Mouse (Mus musculus) urinary bladder, postnatal 10 days (tissue): ENCODE data around the gene Hebp1.
A peak's percentile ranks its signal among the peaks of the same experiment; 100 is the strongest.

Experiments
- DNase-seq: peaks from one replicate; pipeline ENCODE4 v3.0.0; 2022; ENCODE audit warnings: low spot score

Hebp1 gene

DNA sequence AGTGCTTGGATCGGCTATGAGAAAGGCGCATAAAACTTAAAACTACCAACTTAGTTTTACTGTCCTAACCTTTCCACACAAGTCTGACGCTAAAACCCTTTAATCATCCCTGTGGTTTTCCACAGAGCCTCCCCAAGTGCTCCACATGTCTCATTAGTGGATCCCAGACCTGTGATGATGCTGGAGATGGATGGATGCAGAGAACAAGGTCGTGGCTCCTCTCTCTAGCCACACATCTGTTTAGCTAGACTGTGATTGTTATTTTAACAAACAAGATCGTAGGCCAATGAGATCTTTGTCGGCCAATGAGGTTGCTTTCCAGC is 84.7 kb downstream of the Hebp1 start:
- DNase-seq = no peak

GRCm38 (mm10) chr6:135112411-135113113 is 85.3 kb downstream of the Hebp1 start:
- no peak for DNase-seq

DNA sequence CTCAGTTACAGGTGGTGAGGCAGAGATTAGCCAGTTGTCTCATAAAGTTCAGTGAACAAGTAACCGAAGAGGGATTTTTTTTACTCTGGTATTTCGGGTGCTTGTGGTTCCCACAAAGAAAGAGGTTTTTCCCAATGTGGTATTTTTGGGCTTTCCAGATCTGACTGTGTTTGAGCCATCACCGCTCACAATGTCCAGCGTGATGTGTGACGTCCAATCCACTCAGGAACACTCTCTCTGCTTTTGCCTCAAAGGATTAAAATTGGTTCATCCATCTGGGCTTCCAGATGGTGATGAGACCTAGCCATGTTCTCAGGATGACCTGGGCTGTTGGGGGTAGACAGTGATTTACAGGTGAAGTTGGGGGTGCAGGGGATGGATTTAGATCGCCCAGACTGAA is 90.8 kb downstream of the Hebp1 start:
- no peak for DNase-seq

GRCm38 (mm10) chr6:135102736-135103303 is 95.0 kb downstream of the Hebp1 start:
- no peak for DNase-seq

GRCm38 (mm10) chr6:135100787-135101472 is 96.9 kb downstream of the Hebp1 start:
- DNase-seq = no peak

GRCm38 (mm10) chr6:135092798-135093470 is 104.9 kb downstream of the Hebp1 start:
- DNase-seq = no peak

DNA sequence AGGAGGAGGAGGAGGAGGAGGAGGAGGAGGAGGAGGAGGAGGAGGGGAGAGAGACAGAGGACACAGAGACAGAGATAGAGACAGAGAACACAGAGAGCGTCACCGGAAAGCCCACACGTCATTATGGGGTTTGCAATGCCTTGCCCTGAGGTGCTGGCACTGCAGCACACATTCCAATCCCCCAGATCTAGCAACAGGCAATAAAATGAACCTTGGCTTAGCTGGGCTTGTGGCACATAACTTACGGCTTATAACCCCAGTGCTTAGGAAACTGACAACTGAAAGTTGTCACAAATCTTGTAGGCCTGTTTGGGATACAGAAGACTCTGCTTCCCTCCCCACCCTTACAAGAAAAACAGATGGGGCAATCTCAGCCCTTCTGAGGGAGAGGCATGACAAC is 107.2 kb downstream of the Hebp1 start:
- no peak for DNase-seq

GRCm38 (mm10) chr6:135089786-135090185 is 108.0 kb downstream of the Hebp1 start:
- no peak for DNase-seq

DNA sequence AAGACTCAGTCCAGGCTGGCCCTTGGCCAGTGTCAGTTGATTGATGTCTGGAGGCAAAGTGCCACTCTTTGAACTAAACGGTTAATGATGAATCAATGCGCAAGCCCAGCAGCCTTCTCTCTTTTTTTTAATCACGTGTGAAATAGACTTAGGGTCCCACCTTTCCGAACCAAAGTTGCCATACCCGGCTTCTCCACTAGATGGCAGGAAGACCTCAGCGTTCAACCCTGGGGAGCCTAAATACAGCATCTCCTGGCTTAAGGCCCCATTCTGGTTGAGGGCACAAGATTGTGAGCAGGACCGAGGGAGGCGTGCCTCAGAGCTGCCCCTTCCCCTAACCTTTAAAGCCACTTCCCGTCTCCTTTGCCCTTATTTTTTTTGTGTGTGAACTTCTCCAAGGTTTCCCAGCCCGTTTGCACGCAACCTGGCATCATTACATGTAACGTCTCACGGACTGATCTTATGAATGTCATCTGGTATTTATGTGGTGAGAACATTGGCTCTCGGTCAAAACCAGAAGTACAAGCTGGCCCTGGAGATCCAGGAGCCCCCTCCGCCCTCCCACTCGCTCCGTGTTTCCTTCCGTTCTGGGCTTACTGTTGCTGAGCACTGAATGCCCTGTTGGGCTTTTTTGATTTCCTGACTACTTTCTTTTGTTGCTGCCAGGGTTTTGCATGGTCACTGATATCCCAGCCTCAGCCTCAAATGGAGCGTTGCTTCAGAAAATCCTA is 109.9 kb downstream of the Hebp1 start:
- peak; percentile 44 for DNase-seq
